Mouse (Mus musculus) stomach, postnatal 0 days (tissue): ENCODE measurements around the gene Tnr. TPM values are rescaled to one million over a fixed set of nuclear protein-coding genes. Genes with fewer than 3 reads are reported as not detected.

ENCODE experiments used
- ATAC-seq: fragments of 200-750 bp; cut with Nextera tagmentation; 2 replicates; pipeline ENCODE4 v1.8.0; 2017; ENCODE audit not compliant: low FRiP score, low TSS enrichment
- DNase-seq: peaks from one replicate; pipeline ENCODE4 v3.0.0-alpha.2; 2016; ENCODE audit warnings: low spot score
- H3K27ac ChIP-seq: fragments of 300-500 bp; sonication (generic); replicated peaks from 2 replicates; pipeline ENCODE4 v1.5.1; 2014; ENCODE audit warnings: mild to moderate bottlenecking, control low read depth
- H3K27me3 ChIP-seq: fragments of 300-500 bp; sonication (generic); 2 replicates; pipeline ENCODE4 v1.6.1; 2014; ENCODE audit warnings: low read length; ENCODE audit not compliant: control insufficient read depth, insufficient read depth
- H3K36me3 ChIP-seq: fragments of 300-500 bp; sonication (generic); 2 replicates; pipeline ENCODE4 v1.6.1; 2014; ENCODE audit warnings: low read length, mixed read lengths; ENCODE audit not compliant: control insufficient read depth, insufficient read depth
- H3K4me1 ChIP-seq: fragments of 300-500 bp; sonication (generic); replicated peaks from 2 replicates; pipeline ENCODE4 v1.6.1; 2014; ENCODE audit warnings: antibody characterized with exemption; ENCODE audit not compliant: control insufficient read depth, insufficient read depth
- H3K4me2 ChIP-seq: fragments of 300-500 bp; sonication (generic); replicated peaks from 2 replicates; pipeline ENCODE4 v1.6.1; 2014; ENCODE audit warnings: low read depth, mild to moderate bottlenecking, control low read depth, moderate library complexity
- H3K4me3 ChIP-seq: fragments of 300-500 bp; sonication (generic); 2 replicates; pipeline ENCODE4 v1.5.1; 2014; ENCODE audit warnings: low read depth, low read length, control low read depth
- H3K9ac ChIP-seq: fragments of 300-500 bp; sonication (generic); 2 replicates; pipeline ENCODE4 v1.6.1; 2014; ENCODE audit warnings: mild to moderate bottlenecking, low read length, control low read depth, mixed read lengths
- H3K9me3 ChIP-seq: fragments of 300-500 bp; sonication (generic); 2 replicates; pipeline ENCODE4 v1.6.1; 2016; ENCODE audit warnings: low read length; ENCODE audit not compliant: control insufficient read depth
- CTCF ChIP-seq: IDR thresholded peaks from 2 replicates; pipeline ENCODE4 v1.5.1; 2016; ENCODE audit warnings: antibody characterized with exemption, low read depth, mild to moderate bottlenecking, moderate library complexity
- EP300 ChIP-seq: optimal IDR thresholded peaks from 2 replicates; pipeline ENCODE3; 2016; ENCODE audit warnings: antibody characterized with exemption
- WGBS: fragments of 180-500 bp; shearing (Covaris S2); extraction: QIAGEN DNeasy Blood & Tissue Kit; methylation state at CpG from one replicate; pipeline ENCODE4 v1.1.7; 2014; 5-methylcytosine and 5-hydroxymethylcytosine counted together
- polyA plus RNA-seq: library from polyadenylated mRNA; unstranded; fragments of >200 nt; fragmentation: Nextera tagmentation; extraction: Ambion mirVana; gene quantifications from 2 replicates; pipeline ENCODE4 v1.2.1, GENCODE M21; 2015

The Tnr gene
- polyA plus RNA-seq, 1 experiment from 2014 or later: 0.10 TPM

- ATAC-seq: peak; percentile 48
- H3K4me1 ChIP-seq: no peaks in the 10 kb centered on the region
- no peak for TF ChIP-seq EP300
- no peak for TF ChIP-seq CTCF
- H3K9me3 ChIP-seq: no peaks in the 10 kb centered on the region
- H3K4me3 ChIP-seq: no peak overlapping the region
- H3K27me3 ChIP-seq: no peaks in the 10 kb centered on the region
- no peak overlapping the region for H3K9ac ChIP-seq
- peak; percentile 15 for DNase-seq
- H3K36me3 ChIP-seq: no peaks in the 10 kb centered on the region
- 78% methylated on average over 5 of the region's 5 CpGs for WGBS
- H3K4me2 ChIP-seq: no peak overlapping the region
- peak overlapping the region; percentile 82 for H3K27ac ChIP-seq
Measured at GRCm38 (mm10) chr1:159888611-159889010, 365.0 kb downstream of the Tnr start.

- H3K27ac ChIP-seq: peak overlapping the region; percentile 82
- H3K36me3 ChIP-seq: no peaks in the 10 kb centered on the region
- peak; percentile 96 for ATAC-seq
- no peaks in the 10 kb centered on the region for H3K27me3 ChIP-seq
- WGBS: 64% methylated on average over 17 of the region's 17 CpGs
- H3K4me3 ChIP-seq: no peak overlapping the region
- H3K9me3 ChIP-seq: no peaks in the 10 kb centered on the region
- peak; percentile 32 for DNase-seq
- no peaks in the 10 kb centered on the region for H3K4me1 ChIP-seq
- no peak overlapping the region for H3K4me2 ChIP-seq
- TF ChIP-seq EP300 (no peak), CTCF (peak; percentile 39)
- no peak overlapping the region for H3K9ac ChIP-seq
Measured at GRCm38 (mm10) chr1:159889012-159889765, 365.6 kb downstream of the Tnr start.

GRCm38 (mm10) chr1:159890524-159890923, 367.0 kb downstream of the Tnr start:
- no peak overlapping the region for H3K4me2 ChIP-seq
- 60% methylated on average over 5 of the region's 5 CpGs for WGBS
- no peaks in the 10 kb centered on the region for H3K9me3 ChIP-seq
- H3K36me3 ChIP-seq: no peaks in the 10 kb centered on the region
- H3K4me3 ChIP-seq: no peak overlapping the region
- DNase-seq: no peak
- no peaks in the 10 kb centered on the region for H3K27me3 ChIP-seq
- no peak overlapping the region for H3K9ac ChIP-seq
- ATAC-seq: no peak
- no peak overlapping the region for H3K27ac ChIP-seq
- TF ChIP-seq CTCF: no peak
- TF ChIP-seq EP300: no peak
- no peaks in the 10 kb centered on the region for H3K4me1 ChIP-seq

- no peak overlapping the region for H3K9ac ChIP-seq
- H3K27ac ChIP-seq: no peak overlapping the region
- ATAC-seq: no peak
- no peak for DNase-seq
- TF ChIP-seq EP300 (no peak), CTCF (no peak)
- no peaks in the 10 kb centered on the region for H3K4me1 ChIP-seq
- WGBS: 59% methylated on average over 3 of the region's 3 CpGs
- no peak overlapping the region for H3K4me3 ChIP-seq
- no peaks in the 10 kb centered on the region for H3K27me3 ChIP-seq
- no peaks in the 10 kb centered on the region for H3K36me3 ChIP-seq
- no peak overlapping the region for H3K4me2 ChIP-seq
- H3K9me3 ChIP-seq: no peaks in the 10 kb centered on the region
Measured at GRCm38 (mm10) chr1:159895094-159895493, 371.5 kb downstream of the Tnr start.

- DNase-seq (no peak), ATAC-seq (no peak)
- Histone ChIP-seq H3K4me1 (no peaks in the 10 kb centered on the region), H3K27me3 (no peaks in the 10 kb centered on the region), H3K9me3 (no peaks in the 10 kb centered on the region), H3K4me2 (no peak overlapping the region), H3K9ac (no peak overlapping the region), H3K27ac (no peak overlapping the region), H3K4me3 (no peak overlapping the region), H3K36me3 (no peaks in the 10 kb centered on the region)
- TF ChIP-seq EP300 (no peak), CTCF (no peak)
- 77% methylated on average over 3 of the region's 3 CpGs for WGBS
Measured at GRCm38 (mm10) chr1:159899991-159900390, 376.4 kb downstream of the Tnr start.

- no peak for DNase-seq
- Histone ChIP-seq H3K36me3 (no peaks in the 10 kb centered on the region), H3K9ac (no peak overlapping the region), H3K9me3 (no peaks in the 10 kb centered on the region), H3K27me3 (no peaks in the 10 kb centered on the region), H3K4me3 (no peak overlapping the region), H3K4me2 (no peak overlapping the region), H3K4me1 (no peaks in the 10 kb centered on the region), H3K27ac (no peak overlapping the region)
- TF ChIP-seq EP300 (no peak), CTCF (no peak)
- ATAC-seq: no peak
- WGBS: 47% methylated on average over 3 of the region's 3 CpGs
Measured at GRCm38 (mm10) chr1:159900639-159901038, 377.1 kb downstream of the Tnr start.
